Mouse (Mus musculus) heart, adult 9 months (tissue): ENCODE measurements around the gene Twist2.

Source experiments
- DNase-seq, 2 experiments: peaks; one replicate each; pipeline ENCODE4 v3.0.0; 2022; ENCODE audit warnings: low spot score in 2 of 2

Gene Twist2

GRCm38 (mm10) chr1:91800967-91801843 is at the start of gene Twist2:
TSS of gene Twist2 (plus strand) at chr1:91801461.
- peak; percentile 68 to 71 for DNase-seq

- DNase-seq, result no peak
Observed at GRCm38 (mm10) chr1:91752931-91753330, 48.3 kb upstream of the Twist2 start.

DNA sequence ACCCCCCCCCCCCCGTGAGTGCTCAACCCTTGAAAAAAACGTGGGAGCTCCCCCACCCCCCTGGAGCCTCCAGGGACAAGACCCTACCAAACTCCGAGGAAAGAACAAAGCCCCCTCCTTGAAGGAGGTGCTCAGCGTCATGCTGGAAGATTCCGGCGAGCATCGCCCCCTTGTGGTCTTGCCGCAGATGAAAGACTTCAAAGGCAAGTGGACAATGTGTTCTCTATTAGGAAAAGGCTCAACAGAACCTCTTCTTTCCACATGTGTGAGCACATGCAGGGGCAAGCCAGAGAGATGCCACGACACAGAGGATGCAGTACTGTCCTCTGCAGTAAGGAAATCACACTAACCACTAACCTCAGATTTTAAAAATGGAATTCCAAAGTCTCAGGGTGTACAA is 46.2 kb upstream of the Twist2 start:
- DNase-seq, result peak; percentile 14 to 23

- DNase-seq, result no peak
Observed at GRCm38 (mm10) chr1:91757292-91757691, 44.0 kb upstream of the Twist2 start.

DNA sequence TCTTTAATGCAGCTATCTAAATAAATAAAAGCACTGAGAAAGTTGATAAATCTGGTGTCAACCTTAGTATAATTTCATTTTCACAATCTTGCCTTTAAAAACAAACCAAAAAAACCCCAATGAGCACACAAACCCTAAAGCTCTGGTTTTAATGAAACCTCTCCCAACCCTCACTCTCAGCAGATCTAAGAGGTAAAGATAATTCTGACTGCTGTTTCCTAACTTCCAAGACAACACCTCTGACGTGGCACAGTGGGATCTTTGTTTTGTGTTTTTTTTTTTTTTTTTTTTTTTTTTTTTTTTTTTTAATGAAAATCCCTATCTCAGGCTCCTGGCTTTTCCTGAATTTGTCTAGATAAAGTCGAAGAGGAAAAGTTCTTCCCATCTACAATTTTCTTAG is 43.1 kb upstream of the Twist2 start:
- no peak for DNase-seq

GRCm38 (mm10) chr1:91758600-91759515 is 42.4 kb upstream of the Twist2 start:
- no peak for DNase-seq

GRCm38 (mm10) chr1:91760140-91760986 is 40.9 kb upstream of the Twist2 start:
- no peak for DNase-seq

DNA sequence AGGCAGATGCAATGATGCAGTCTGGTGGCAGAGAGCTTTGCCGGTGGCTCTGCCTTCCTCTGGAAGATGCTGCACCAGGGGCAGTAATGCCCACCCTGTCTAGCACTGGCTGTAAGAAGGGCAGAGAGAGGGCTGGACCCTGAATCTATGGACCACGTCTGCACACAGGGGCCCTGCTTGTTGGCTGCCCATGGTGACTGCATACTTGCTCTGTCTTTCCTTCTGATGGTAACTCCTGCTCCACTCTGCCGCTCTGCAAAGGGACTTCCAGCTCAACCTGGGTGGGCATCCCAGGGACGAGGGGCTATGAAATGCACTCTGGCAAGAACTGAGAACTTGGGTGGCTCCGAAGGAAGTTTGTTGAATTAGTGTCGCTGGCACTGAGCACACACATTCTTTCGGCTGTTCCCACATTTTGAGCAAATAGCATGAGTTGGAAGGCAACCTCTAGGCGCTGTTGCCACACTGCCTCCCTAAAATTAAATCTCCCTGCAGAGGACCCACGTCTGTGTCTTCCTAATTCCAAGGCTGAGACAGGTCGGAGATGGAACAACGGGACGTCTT is 38.7 kb upstream of the Twist2 start:
- DNase-seq, result no peak

- DNase-seq, result no peak
Observed at GRCm38 (mm10) chr1:91770221-91770624, 31.0 kb upstream of the Twist2 start.

DNA sequence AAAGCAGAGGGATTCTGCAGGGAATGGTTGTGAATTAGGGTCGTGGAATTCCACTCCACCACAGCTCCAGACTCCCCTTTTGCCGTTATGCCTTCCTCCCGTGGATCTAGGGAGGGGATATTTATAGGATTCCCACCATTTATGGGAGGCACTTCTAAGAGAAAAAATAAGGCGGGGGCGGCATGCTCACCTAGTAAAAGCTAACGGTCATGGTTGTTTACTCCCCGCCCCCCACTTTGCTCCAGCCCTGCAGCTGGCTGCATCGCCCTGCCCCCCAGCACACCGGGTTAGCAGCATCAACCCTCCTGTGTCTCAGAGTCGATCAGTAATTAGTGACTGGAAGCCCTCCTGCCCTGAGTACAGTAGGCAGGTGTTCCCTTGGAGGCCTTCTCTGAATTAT is 30.6 kb upstream of the Twist2 start:
- DNase-seq, result no peak

DNA sequence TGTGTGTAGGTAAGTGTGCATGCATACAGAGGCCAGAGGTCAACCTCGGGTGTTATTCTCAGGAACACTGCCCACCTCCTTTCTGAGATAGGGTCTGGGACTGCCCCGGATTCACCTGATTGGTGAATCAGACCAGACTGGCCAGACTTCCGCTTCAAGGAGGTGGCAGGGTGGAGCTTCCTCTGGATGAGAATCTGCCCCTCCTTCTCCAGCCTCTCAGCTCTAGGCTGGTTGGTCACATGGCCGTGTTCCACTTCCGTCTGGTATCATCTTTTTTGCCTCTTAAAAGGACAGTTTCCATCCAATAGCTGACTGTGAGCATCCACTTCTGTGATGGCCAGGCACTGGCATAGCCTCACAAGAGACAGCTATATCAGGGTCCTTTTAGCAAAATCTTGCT is 24.3 kb upstream of the Twist2 start:
- DNase-seq, result no peak

DNA sequence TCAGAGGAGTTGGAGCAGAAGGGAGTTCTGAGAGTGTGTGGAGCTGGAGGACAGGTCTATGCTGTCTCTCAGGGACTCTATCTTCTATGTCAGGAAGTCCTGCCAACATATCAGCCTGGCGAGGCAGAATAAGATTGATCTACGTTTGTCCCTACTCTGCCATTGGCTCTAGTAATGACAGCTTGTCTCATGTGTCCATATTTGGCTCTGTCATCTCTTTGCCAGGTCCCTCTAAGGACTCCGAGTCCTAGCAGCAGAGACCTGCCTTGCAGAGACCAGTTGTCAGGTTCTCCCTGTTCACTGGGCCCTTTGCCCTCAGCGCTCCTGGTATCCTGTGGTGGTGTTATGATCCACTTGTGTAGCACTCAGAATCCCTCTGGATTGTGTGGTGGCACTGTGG is 21.4 kb upstream of the Twist2 start:
- peak in 1 of 2 experiments; percentile 25 for DNase-seq

DNA sequence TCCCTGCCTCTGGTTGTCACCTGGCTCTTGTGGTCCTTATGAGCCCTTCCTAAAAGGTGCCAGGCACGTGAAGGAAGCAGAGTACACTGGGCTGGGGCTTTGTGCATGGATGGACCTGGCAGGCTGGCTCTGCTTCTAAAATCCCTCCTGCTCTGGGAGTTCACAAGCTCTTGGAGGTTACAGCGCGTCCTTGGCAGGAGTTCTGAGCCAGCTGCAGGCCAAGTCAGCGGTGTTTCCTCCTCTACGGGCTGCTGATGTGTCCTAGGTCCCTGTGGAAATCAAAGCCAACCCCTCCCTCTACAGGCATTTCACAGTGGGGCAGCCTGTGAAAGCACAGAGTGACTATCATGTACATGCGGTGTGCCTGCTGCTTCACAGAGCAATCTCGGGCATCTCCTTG is 20.1 kb upstream of the Twist2 start:
- peak; percentile 38 to 47 for DNase-seq

GRCm38 (mm10) chr1:91784162-91784561 is 17.1 kb upstream of the Twist2 start:
- DNase-seq, result no peak

- DNase-seq, result no peak
Observed at GRCm38 (mm10) chr1:91799323-91799722, 1.9 kb upstream of the Twist2 start.

DNA sequence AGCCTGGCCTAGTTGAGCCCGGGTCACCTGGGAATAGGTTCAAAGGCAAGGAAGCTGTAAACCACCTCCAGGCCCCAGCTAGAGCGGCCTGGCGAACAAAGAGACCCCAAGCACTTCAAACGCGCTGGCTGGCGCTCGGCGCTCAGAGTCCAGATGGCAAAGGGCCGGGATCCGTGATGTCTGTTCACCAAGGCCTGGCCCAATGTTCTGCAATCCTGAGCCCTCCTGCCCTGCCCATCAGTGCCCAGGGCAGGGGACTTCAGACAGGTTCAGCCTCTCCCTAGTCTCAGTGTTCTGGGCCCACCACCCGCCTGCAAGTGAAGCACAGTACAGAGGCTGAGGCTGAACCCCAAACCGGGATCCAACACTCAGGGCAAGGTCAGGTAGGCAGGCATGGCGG is 913 bp upstream of the Twist2 start:
- DNase-seq, result no peak

- no peak for DNase-seq
Observed at GRCm38 (mm10) chr1:91801844-91802366, 644 bp downstream of the Twist2 start.

- no peak for DNase-seq
Observed at GRCm38 (mm10) chr1:91802406-91803121, 1.3 kb downstream of the Twist2 start.

GRCm38 (mm10) chr1:91803416-91803815 is 2.2 kb downstream of the Twist2 start:
- DNase-seq, result no peak

DNA sequence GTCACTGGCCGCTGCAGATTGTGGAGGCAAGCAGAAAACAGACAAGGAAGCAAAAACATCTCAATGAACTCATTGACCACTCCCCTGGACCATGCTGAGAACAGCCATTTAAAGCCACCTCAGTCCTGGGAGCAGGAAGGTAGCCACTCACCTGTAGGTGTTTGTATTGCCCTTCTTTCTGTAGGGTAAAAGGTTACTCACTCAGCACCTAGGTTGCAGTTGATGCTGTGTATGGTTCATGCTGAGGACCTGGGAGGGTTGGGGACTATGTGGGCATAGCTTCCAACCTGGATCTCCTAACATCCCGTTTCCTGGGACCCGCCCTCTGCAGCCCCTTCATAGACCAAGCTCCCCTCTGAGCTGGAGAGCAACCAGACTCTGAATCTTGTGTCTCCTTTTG is 14.8 kb downstream of the Twist2 start:
- no peak for DNase-seq
